Comparison of ENCODE assay signal across 8 mouse cellular contexts in genomic region chr6:72390795-72391521, GRCm38 (mm10). TPM values are rescaled to one million over a fixed set of nuclear protein-coding genes. Genes with fewer than 3 reads are reported as not detected.
DNase-seq lines count a peak whose midpoint lies in the region; ATAC-seq and TF ChIP-seq lines count a peak whose summit lies in the region.

No protein-coding gene starts in this region.

- DNase-seq in testis, postnatal 14 days (ENCODE audit: low spot score), result no peak
- peak; percentile 95 for DNase-seq in kidney, postnatal 10 days
- DNase-seq in lung, postnatal 36 days, result peak; percentile 87
- peak; percentile 67 to 79 for DNase-seq in spleen, postnatal 4 days (ENCODE audit: low spot score in 2 of 2)
- DNase-seq in cerebellum, adult 11-12 months, result no peak

- H3K4me3 ChIP-seq in testis, adult 2 months (ENCODE audit: control insufficient read depth, low read depth, low read length), result peak overlapping the region; percentile 86
- H3K4me3 ChIP-seq in embryonic facial prominence, embryonic 12.5 days, result peak overlapping the region; percentile 56
- H3K4me3 ChIP-seq in heart, embryonic 16.5 days (ENCODE audit: low read length), result peak overlapping the region; percentile 70

- 0 out of 2 replicates have a peak, but pooled peaks have one; percentile 47 for ATAC-seq in embryonic facial prominence, embryonic 12.5 days (ENCODE audit: insufficient number of reproducible peaks, insufficient read depth, low FRiP score, low TSS enrichment)
- peak; percentile 74 for ATAC-seq in heart, embryonic 16.5 days (replicated peaks; ENCODE audit: extremely low read depth, insufficient read depth, low FRiP score)

- H3K4me1 ChIP-seq in testis, adult 2 months (ENCODE audit: control insufficient read depth, insufficient read depth, low read length), result peaks cover 19% of the 10 kb centered on the region
- H3K4me1 ChIP-seq in embryonic facial prominence, embryonic 12.5 days, result peaks cover 18% of the 10 kb centered on the region; the same call in 1 of the 2 replicates
- H3K4me1 ChIP-seq in heart, embryonic 16.5 days (ENCODE audit: control insufficient read depth, insufficient read depth, low read length), result peaks cover 20% of the 10 kb centered on the region

- H3K9ac ChIP-seq in embryonic facial prominence, embryonic 12.5 days, result peak overlapping the region; percentile 66; the same call in 1 of the 2 replicates
- peak overlapping the region; percentile 89 for H3K9ac ChIP-seq in heart, embryonic 16.5 days (ENCODE audit: low read length)

- H3K9me3 ChIP-seq in embryonic facial prominence, embryonic 12.5 days, result no peaks in the 10 kb centered on the region; the same call in 1 of the 2 replicates
- H3K9me3 ChIP-seq in heart, embryonic 16.5 days (replicated peaks; ENCODE audit: control insufficient read depth, low read length), result no peaks in the 10 kb centered on the region

- H3K27me3 ChIP-seq in testis, adult 2 months (ENCODE audit: control insufficient read depth, insufficient read depth, low read length), result no peaks in the 10 kb centered on the region
- no peaks in the 10 kb centered on the region for H3K27me3 ChIP-seq in embryonic facial prominence, embryonic 12.5 days
- no peaks in the 10 kb centered on the region for H3K27me3 ChIP-seq in heart, embryonic 16.5 days (ENCODE audit: control insufficient read depth, insufficient read depth, low read length)

- no peaks in the 10 kb centered on the region for H3K36me3 ChIP-seq in testis, adult 2 months (ENCODE audit: control insufficient read depth, insufficient read depth, low read length)
- H3K36me3 ChIP-seq in embryonic facial prominence, embryonic 12.5 days, result no peaks in the 10 kb centered on the region
- peaks cover 8% of the 10 kb centered on the region; the same call in 1 of the 2 replicates for H3K36me3 ChIP-seq in heart, embryonic 16.5 days (ENCODE audit: control insufficient read depth, insufficient read depth)

- peak overlapping the region; percentile 80 for H3K27ac ChIP-seq in testis, adult 2 months (ENCODE audit: control insufficient read depth, insufficient read depth, low read depth, low read length)
- peak overlapping the region; percentile 90 for H3K27ac ChIP-seq in embryonic facial prominence, embryonic 12.5 days
- peak overlapping the region; percentile 98 for H3K27ac ChIP-seq in heart, embryonic 16.5 days (ENCODE audit: low read length)

- TF ChIP-seq CTCF in testis, adult 2 months (IDR thresholded peaks at IDR 0.05; ENCODE audit: control insufficient read depth, insufficient read depth, insufficient replicate concordance, low read depth, low read length), result no peak

- no peak for TF ChIP-seq POLR2A in testis, adult 2 months (IDR thresholded peaks at IDR 0.05; ENCODE audit: control insufficient read depth, low read depth, low read length)

- peak overlapping the region; percentile 70 for H3K4me2 ChIP-seq in embryonic facial prominence, embryonic 12.5 days (replicated peaks)
- peak overlapping the region; percentile 78 for H3K4me2 ChIP-seq in heart, embryonic 16.5 days (ENCODE audit: low read depth, low read length)

- 13% methylated on average over 12 of the region's 12 CpGs for WGBS in embryonic facial prominence, embryonic 12.5 days
- WGBS in heart, embryonic 16.5 days, result 19% methylated on average over 12 of the region's 12 CpGs

RNA-seq across cellular contexts. Expression of gene Vamp8, which starts 0.5 kb away (rescaled TPM):
- 14.8 and 16.0 TPM in 2 replicates for polyA plus RNA-seq in testis, adult 2 months (2012; rRNA removed)
- 90.7 and 98.1 TPM in 2 replicates for polyA plus RNA-seq in embryonic facial prominence, embryonic 12.5 days (2016; fragmentation: Nextera tagmentation; extraction: Ambion mirVana)
- polyA plus RNA-seq in heart, embryonic 16.5 days (2015; fragmentation: Nextera tagmentation; extraction: Ambion mirVana), result 134 and 139 TPM in 2 replicates

RNA-seq across cellular contexts. Expression of gene Vamp5, which starts 10.7 kb away (rescaled TPM):
- 25.8 and 26.6 TPM in 2 replicates for polyA plus RNA-seq in testis, adult 2 months (2012; rRNA removed)
- polyA plus RNA-seq in embryonic facial prominence, embryonic 12.5 days (2016; fragmentation: Nextera tagmentation; extraction: Ambion mirVana), result 14.5 and 19.9 TPM in 2 replicates
- 40.1 and 46.0 TPM in 2 replicates for polyA plus RNA-seq in heart, embryonic 16.5 days (2015; fragmentation: Nextera tagmentation; extraction: Ambion mirVana)

RNA-seq across cellular contexts. Expression of gene Ggcx, which starts 23.1 kb away (rescaled TPM):
- 4.0 and 4.1 TPM in 2 replicates for polyA plus RNA-seq in testis, adult 2 months (2012; rRNA removed)
- 34.4 and 38.5 TPM in 2 replicates for polyA plus RNA-seq in embryonic facial prominence, embryonic 12.5 days (2016; fragmentation: Nextera tagmentation; extraction: Ambion mirVana)
- polyA plus RNA-seq in heart, embryonic 16.5 days (2015; fragmentation: Nextera tagmentation; extraction: Ambion mirVana), result 28.9 and 29.5 TPM in 2 replicates

RNA-seq across cellular contexts. Expression of gene Rnf181, which starts 24.2 kb away (rescaled TPM):
- polyA plus RNA-seq in testis, adult 2 months (2012; rRNA removed), result 284 and 298 TPM in 2 replicates
- 80.2 and 88.0 TPM in 2 replicates for polyA plus RNA-seq in embryonic facial prominence, embryonic 12.5 days (2016; fragmentation: Nextera tagmentation; extraction: Ambion mirVana)
- 92.2 and 93.6 TPM in 2 replicates for polyA plus RNA-seq in heart, embryonic 16.5 days (2015; fragmentation: Nextera tagmentation; extraction: Ambion mirVana)

RNA-seq across cellular contexts. Expression of gene Tmem150a, which starts 35.7 kb away (rescaled TPM):
- 6.6 and 8.7 TPM in 2 replicates for polyA plus RNA-seq in testis, adult 2 months (2012; rRNA removed)
- polyA plus RNA-seq in embryonic facial prominence, embryonic 12.5 days (2016; fragmentation: Nextera tagmentation; extraction: Ambion mirVana), result 8.9 and 9.7 TPM in 2 replicates
- 12.9 and 13.8 TPM in 2 replicates for polyA plus RNA-seq in heart, embryonic 16.5 days (2015; fragmentation: Nextera tagmentation; extraction: Ambion mirVana)

Comparison
In these comparisons a context has a peak if more than half of its experiments do, and no peak if none do; other contexts are left out.
1. DNase-seq: peak in kidney, postnatal 10 days (single experiment), lung, postnatal 36 days (single experiment) and spleen, postnatal 4 days (2 of 2); none in testis, postnatal 14 days (single experiment) and cerebellum, adult 11-12 months (single experiment).
2. Peak in every context shown above with its lines, with median percentiles within 50 percentile points of each other: H3K27ac ChIP-seq and H3K4me3 ChIP-seq.